Mouse (Mus musculus): ENCODE results near the gene Zfp36. TPM values are rescaled to one million over a fixed set of nuclear protein-coding genes. Genes with fewer than 3 reads are reported as not detected.

Gene Zfp36
- total RNA-seq, 2 experiments from 2014 or later, result 13.4 to 33.7 TPM

DNA sequence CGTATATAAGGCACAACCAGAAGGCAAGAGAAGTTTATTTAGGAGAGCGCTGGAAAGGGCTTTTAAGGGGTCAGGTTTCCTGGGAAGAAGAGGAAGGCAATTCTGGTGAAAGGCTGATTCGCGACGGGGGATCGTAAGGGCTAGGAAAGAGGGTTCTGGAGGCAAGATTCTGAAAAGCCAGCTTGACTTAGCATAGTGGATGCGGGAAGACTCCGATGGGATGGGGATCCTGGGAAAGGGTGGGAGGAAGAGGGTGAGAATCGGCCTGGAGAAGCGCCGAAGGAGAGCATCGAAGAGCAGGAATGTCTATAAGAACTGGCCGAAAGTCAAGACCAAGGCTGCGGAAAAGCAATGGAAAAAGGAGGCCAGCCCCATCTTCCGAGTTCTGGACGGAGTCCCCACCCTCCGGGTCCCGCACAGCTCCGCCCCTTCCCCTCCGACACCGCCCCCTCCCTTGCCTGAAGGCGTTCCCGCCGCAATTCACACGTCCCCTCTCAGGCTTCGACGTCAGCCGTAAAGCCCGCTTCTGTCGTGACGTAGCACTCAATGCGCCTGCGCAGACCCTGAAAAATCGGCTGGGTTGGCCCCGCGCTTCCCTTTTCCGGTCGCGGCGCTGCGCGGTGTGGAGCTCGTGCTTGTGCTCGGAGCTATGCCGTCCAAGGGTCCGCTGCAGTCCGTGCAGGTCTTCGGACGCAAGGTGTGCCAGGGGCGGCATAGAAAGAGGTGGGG lies 29.7 kb downstream of the Zfp36 start, which contains the start of gene Rps16:
Rps16 (plus strand) TSS at position 498 of the 729 bp plus-strand sequence.
- ATAC-seq (replicated peaks; ENCODE audit: low FRiP score, low TSS enrichment, poor library complexity, severe bottlenecking), result peak; percentile 88

DNA sequence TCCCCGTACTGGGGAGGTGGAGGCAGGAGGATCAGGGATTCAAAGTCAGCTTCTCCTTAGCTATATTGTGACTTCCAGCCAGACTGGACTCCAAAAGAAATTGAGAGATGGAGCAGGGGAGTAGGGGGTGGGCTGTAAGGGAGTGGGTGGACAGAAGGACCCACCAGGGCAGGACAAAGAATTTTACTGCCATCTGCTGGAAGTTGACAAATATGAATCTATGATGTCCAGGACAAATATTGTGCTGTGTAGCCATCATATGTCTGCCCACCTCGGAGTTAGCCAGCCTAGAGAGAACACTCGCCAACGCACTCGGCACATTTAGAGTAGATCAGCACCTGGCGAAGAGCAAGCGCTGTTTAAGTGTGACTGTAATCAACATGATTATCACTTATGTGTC lies 31.5 kb downstream of the Zfp36 start:
- ATAC-seq (replicated peaks; ENCODE audit: low FRiP score, low TSS enrichment, poor library complexity, severe bottlenecking), result no peak

DNA sequence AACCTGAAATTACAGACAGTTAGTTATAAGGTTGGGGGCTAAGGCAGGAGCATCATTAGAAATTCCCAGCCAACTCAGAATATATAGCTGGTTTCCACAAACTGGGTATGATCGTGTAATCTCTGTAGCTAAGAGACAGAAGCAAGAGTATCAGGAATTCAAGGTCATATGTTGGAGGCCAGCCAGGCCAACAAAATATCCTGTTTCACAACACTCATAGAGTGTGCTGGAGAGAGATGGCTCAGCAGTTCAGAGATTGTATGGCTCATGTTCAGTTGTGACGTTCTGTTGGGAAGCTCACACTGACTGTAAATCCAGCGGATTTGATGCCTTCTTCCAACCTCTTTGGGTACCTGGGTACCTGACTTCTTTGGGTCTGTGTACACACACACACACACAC lies 32.3 kb downstream of the Zfp36 start:
- ATAC-seq (replicated peaks; ENCODE audit: low FRiP score, low TSS enrichment, poor library complexity, severe bottlenecking), result no peak

DNA sequence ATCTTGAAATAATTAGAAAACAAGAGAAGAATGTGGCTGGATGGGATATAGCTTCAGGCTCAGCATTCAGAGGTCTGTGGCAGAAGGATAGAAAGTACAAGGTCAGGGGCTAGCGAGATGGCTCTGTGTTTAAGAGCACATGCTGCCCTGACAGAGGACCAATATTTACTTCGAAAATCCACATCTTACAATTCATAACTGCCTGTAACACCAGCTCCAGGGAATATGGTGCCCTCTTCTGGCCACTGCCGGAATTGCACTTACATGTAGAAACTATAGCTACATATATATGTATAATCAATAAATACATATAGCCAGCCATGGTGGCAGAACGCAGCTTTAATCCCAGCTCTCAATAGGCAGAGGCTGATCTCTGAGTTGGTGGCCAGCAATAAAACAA lies 35.4 kb downstream of the Zfp36 start:
- ATAC-seq (replicated peaks; ENCODE audit: low FRiP score, low TSS enrichment, poor library complexity, severe bottlenecking), result peak; percentile 50; the same call in 1 of the 2 replicates

DNA sequence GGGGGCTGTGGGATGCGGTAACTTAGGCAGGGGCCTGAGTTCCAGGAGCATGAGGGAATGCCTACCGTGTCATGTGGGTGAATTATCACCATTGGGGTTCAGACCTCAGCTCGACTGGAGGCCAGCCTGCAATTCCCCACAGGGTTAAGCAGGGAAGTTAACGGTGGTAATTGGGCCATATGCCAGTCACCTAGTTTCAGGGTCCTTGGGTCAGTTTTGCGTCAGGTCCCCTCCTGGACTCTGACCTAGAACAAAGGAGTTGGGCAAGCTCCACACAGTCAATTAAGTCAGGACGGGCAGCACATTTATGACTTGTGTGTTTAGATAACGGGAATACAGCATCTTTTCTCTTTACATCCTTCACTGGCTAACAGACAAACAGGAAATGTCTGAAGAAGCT lies 38.7 kb downstream of the Zfp36 start:
- no peak for ATAC-seq (replicated peaks; ENCODE audit: low FRiP score, low TSS enrichment, poor library complexity, severe bottlenecking)

DNA sequence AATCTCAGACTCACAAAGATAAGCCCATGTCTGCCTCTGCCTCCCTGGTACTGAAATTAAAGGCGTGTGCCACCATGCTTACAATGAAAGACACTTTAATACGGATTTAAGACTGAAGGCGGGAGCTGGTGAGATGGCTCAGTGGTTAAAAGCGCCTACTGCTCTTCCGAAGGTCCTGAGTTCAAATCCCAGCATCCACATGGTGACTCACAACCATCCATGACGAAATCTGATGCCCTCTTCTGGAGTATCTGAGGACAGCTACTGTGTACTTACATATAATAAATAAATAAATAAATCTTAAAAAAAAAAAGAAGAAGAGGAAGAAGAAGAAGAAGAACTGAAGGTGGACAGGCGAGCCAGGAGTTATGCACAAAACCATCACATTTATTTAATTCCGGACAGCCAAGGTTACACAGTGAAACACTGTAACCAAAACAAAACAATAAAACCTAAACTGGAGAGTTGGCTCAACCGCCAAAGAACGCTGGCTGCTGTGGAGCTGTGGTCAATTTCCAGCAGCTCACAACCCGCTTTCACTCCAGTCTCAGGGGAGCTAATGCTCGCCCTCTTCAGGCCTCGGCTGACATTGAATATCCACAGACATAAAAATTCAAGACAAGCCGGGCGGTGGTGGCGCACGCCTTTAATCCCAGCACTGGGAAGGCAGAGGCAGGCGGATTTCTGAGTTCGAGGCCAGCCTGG lies 40.7 kb downstream of the Zfp36 start:
- ATAC-seq (replicated peaks; ENCODE audit: low FRiP score, low TSS enrichment, poor library complexity, severe bottlenecking), result peak; percentile 65

DNA sequence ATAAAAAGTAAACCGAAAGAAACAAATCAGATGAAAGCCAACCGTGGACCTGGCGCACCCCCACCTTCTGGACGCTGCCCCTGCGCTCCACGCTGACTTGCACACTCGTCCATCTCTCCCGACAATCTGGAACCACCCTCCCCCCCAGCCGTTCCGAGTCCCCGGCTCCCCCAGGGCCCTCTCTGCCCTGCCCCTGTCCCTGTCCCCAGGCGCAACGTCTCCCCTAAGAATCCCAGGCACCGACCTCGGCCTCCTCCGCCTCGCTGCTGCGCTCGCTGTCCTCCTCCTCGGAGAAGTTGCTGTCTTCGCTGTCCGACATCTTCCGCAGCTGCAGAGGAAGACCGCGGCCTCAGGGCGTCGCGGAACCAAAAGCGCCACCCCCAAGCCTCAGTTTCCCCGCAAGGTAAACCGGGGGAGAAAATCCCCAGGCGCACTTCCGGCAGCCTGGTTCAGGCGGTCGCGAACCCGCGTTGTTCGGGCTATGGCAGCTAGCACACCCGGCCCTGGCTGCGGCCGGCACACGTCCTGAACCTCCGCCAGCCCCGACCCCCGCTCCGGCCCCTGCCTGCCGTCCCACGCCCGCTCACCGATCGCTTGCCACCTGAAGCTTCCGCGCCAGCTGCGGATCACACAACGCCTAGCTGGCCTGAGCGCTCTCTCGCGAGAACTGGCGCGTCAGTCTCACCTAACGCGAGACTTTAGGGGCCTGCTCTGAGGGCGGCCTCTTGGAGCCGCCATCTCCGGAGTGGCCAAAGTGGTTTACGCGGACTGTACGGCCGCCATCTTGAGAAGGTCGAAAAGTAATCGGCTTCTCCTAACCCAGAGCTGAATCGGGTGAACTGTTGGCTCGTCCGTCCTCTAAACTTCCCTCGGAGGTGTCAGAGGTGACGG lies 41.7 kb downstream of the Zfp36 start, which contains the start of gene Supt5:
Supt5 (minus strand) TSS at position 639 of the 891 bp plus-strand sequence.
- peak; percentile 97 for ATAC-seq (replicated peaks; ENCODE audit: low FRiP score, low TSS enrichment, poor library complexity, severe bottlenecking)

DNA sequence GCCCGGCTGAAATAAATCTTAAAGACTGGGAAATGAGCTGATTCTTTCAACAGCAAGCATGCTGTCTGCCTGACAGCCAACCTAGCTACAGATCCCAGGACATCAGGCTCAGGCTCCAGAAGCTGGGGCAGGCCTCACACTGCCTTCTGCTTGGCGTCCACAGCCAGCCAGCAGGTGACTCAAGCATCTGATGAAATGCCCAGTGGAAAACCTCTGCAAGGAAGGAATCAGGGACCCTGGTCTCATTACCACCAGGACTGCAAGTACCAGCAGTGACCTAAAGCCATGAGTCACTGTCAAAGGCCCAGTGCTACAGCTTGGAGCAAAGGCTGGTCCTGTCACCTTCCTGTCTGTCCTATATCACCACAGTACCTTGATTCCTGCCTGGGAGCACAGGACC lies 44.6 kb downstream of the Zfp36 start:
- ATAC-seq (replicated peaks; ENCODE audit: low FRiP score, low TSS enrichment, poor library complexity, severe bottlenecking), result no peak

DNA sequence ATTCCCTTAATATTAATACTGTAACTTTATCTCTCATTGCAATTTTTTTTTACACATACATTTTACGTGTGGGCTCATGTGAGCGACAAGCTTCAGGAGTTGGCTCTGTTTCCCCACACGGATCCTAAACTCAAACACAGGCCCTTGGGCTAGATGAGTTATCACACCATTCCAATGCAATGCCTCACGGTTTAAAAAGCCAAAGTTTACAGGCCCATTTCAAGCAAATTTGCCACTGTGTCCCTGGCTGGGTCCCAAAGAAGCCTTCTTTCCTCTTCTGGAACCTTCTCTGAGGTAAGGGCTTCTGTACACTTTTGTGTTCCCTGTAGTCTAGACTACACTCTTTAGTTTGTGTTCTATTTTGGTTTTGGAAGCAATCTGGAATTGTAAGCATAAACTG lies 45.5 kb downstream of the Zfp36 start:
- ATAC-seq (replicated peaks; ENCODE audit: low FRiP score, low TSS enrichment, poor library complexity, severe bottlenecking), result no peak

DNA sequence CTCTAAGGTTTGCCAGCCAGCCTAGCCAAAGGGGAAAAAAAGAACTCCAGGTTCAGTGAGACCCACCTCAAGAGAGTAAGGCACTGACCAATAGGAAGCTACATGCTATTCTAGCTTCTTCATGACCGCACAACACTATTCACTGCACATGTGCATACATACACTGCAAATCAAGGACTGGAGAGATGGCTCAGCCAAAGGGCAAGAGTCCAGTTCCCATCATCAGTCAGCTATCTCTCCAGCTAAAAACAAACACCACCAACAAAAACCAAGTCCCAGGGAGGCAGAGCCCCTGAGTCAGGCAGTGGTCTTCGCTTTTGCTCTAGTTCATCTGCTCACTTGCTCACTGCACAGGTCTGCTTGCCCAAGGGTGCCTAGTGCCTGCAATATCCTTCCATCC lies 51.8 kb downstream of the Zfp36 start:
- no peak for ATAC-seq (replicated peaks; ENCODE audit: low FRiP score, low TSS enrichment, poor library complexity, severe bottlenecking)

Other genes with a start within 250 kb of the Zfp36 start
- 328 and 406 TPM in 2 replicates for gene Fbl, start 210.5 kb downstream of the Zfp36 start, total RNA-seq (2014; fragmentation: Nextera tagmentation)
- 265 and 312 TPM in 2 replicates for gene Fbl, start 210.5 kb downstream of the Zfp36 start, total RNA-seq (2017)
- 8.4 and 8.7 TPM in 2 replicates for gene Dyrk1b, start 200.8 kb downstream of the Zfp36 start, total RNA-seq (2014; fragmentation: Nextera tagmentation)
- gene Dyrk1b, start 200.8 kb downstream of the Zfp36 start, total RNA-seq (2017), result 2.6 and 3.1 TPM in 2 replicates
- gene Eid2, start 112.4 kb downstream of the Zfp36 start, total RNA-seq (2014; fragmentation: Nextera tagmentation), result 2.2 and 4.2 TPM in 2 replicates
- 2.0 and 2.9 TPM in 2 replicates for gene Eid2, start 112.4 kb downstream of the Zfp36 start, total RNA-seq (2017)
- gene Eid2b, start 102.5 kb downstream of the Zfp36 start, total RNA-seq (2014; fragmentation: Nextera tagmentation), result 2.1 and 2.9 TPM in 2 replicates
- gene Eid2b, start 102.5 kb downstream of the Zfp36 start, total RNA-seq (2017), result 0.38 and 1.4 TPM in 2 replicates
- not detected in 2 replicates for gene Selenov, start 89.1 kb downstream of the Zfp36 start, total RNA-seq (2014; fragmentation: Nextera tagmentation)
- not detected in 2 replicates for gene Selenov, start 89.1 kb downstream of the Zfp36 start, total RNA-seq (2017)
- gene Dll3, start 78.0 kb downstream of the Zfp36 start, total RNA-seq (2014; fragmentation: Nextera tagmentation), result 0.45 TPM in 1 of 2 replicates, not detected in the other
- gene Dll3, start 78.0 kb downstream of the Zfp36 start, total RNA-seq (2017), result not detected in 2 replicates
- 77.5 and 91.2 TPM in 2 replicates for gene Timm50, start 68.2 kb downstream of the Zfp36 start, total RNA-seq (2014; fragmentation: Nextera tagmentation)
- gene Timm50, start 68.2 kb downstream of the Zfp36 start, total RNA-seq (2017), result 31.5 and 66.9 TPM in 2 replicates
- 87.6 and 113 TPM in 2 replicates for gene Supt5, start 41.5 kb downstream of the Zfp36 start, total RNA-seq (2014; fragmentation: Nextera tagmentation)
- gene Supt5, start 41.5 kb downstream of the Zfp36 start, total RNA-seq (2017), result 68.5 and 79.4 TPM in 2 replicates
- 3,991 and 4,625 TPM in 2 replicates for gene Rps16, start 29.6 kb downstream of the Zfp36 start, total RNA-seq (2014; fragmentation: Nextera tagmentation)
- 881 and 1,091 TPM in 2 replicates for gene Rps16, start 29.6 kb downstream of the Zfp36 start, total RNA-seq (2017)
- gene Plekhg2, start 7.7 kb downstream of the Zfp36 start, total RNA-seq (2014; fragmentation: Nextera tagmentation), result 4.1 and 7.7 TPM in 2 replicates
- 0.19 and 2.3 TPM in 2 replicates for gene Plekhg2, start 7.7 kb downstream of the Zfp36 start, total RNA-seq (2017)
- gene Med29, start 12.5 kb upstream of the Zfp36 start, total RNA-seq (2014; fragmentation: Nextera tagmentation), result 22.3 and 28.9 TPM in 2 replicates
- 9.9 and 16.0 TPM in 2 replicates for gene Med29, start 12.5 kb upstream of the Zfp36 start, total RNA-seq (2017)
- gene Paf1, start 12.7 kb upstream of the Zfp36 start, total RNA-seq (2014; fragmentation: Nextera tagmentation), result 65.0 and 84.6 TPM in 2 replicates
- gene Paf1, start 12.7 kb upstream of the Zfp36 start, total RNA-seq (2017), result 129 and 149 TPM in 2 replicates
- 79.4 and 81.5 TPM in 2 replicates for gene Gmfg, start 57.2 kb upstream of the Zfp36 start, total RNA-seq (2014; fragmentation: Nextera tagmentation)
- 179 and 328 TPM in 2 replicates for gene Gmfg, start 57.2 kb upstream of the Zfp36 start, total RNA-seq (2017)
- 0.44 and 0.82 TPM in 2 replicates for gene Lrfn1, start 71.7 kb upstream of the Zfp36 start, total RNA-seq (2014; fragmentation: Nextera tagmentation)
- gene Lrfn1, start 71.7 kb upstream of the Zfp36 start, total RNA-seq (2017), result 0.08 and 0.09 TPM in 2 replicates
- not detected in 2 replicates for gene Ifnl2, start 130.2 kb upstream of the Zfp36 start, total RNA-seq (2014; fragmentation: Nextera tagmentation)
- gene Ifnl2, start 130.2 kb upstream of the Zfp36 start, total RNA-seq (2017), result not detected in 2 replicates
- gene Ifnl3, start 142.6 kb upstream of the Zfp36 start, total RNA-seq (2014; fragmentation: Nextera tagmentation), result not detected in 2 replicates
- not detected in 2 replicates for gene Ifnl3, start 142.6 kb upstream of the Zfp36 start, total RNA-seq (2017)
- gene Sycn, start 160.6 kb upstream of the Zfp36 start, total RNA-seq (2014; fragmentation: Nextera tagmentation), result not detected in 2 replicates
- gene Sycn, start 160.6 kb upstream of the Zfp36 start, total RNA-seq (2017), result not detected in 2 replicates
- 2.1 TPM in 1 of 2 replicates, not detected in the other for gene Nccrp1, start 167.0 kb upstream of the Zfp36 start, total RNA-seq (2014; fragmentation: Nextera tagmentation)
- not detected in 2 replicates for gene Nccrp1, start 167.0 kb upstream of the Zfp36 start, total RNA-seq (2017)
- gene Samd4b, start 217.9 kb upstream of the Zfp36 start, total RNA-seq (2014; fragmentation: Nextera tagmentation), result 20.3 and 26.2 TPM in 2 replicates
- 3.4 and 7.2 TPM in 2 replicates for gene Samd4b, start 217.9 kb upstream of the Zfp36 start, total RNA-seq (2017)
- gene Pak4, start 217.9 kb upstream of the Zfp36 start, total RNA-seq (2014; fragmentation: Nextera tagmentation), result 5.3 and 8.3 TPM in 2 replicates
- gene Pak4, start 217.9 kb upstream of the Zfp36 start, total RNA-seq (2017), result 7.9 and 8.3 TPM in 2 replicates

Measured in megakaryocyte-erythroid progenitor cell, adult 5-6 weeks (primary cell).